Mouse (Mus musculus) lung, adult 2 months (tissue): ENCODE measurements around the gene Ankrd55. TPM values are rescaled to one million over a fixed set of nuclear protein-coding genes. Genes with fewer than 3 reads are reported as not detected.

Experiments used
- DNase-seq: peaks from one replicate; pipeline ENCODE4 v3.0.0; 2022
- H3K4me1 ChIP-seq: fragments of 200-500 bp; 2 replicates; pipeline ENCODE4 v1.6.1; 2011; ENCODE audit warnings: low read length; ENCODE audit not compliant: control insufficient read depth, insufficient read depth
- H3K4me3 ChIP-seq: fragments of 200-500 bp; replicated peaks from 2 replicates; pipeline ENCODE3; 2011; ENCODE audit warnings: low read depth, mild to moderate bottlenecking, control low read depth, low read length; ENCODE audit errors: extremely low read depth
- CTCF ChIP-seq: fragments of 200-500 bp; IDR thresholded peaks from 2 replicates; pipeline ENCODE4 v1.5.1; 2011; ENCODE audit warnings: mild to moderate bottlenecking, low read length, control low read depth; ENCODE audit not compliant: insufficient read depth
- POLR2A ChIP-seq: fragments of 200-500 bp; IDR thresholded peaks from 2 replicates; pipeline ENCODE4 v1.6.1; 2011; ENCODE audit warnings: low read depth, mild to moderate bottlenecking, control low read depth, low read length, borderline replicate concordance; ENCODE audit errors: extremely low read depth
- WGBS: fragments of 180-500 bp; shearing (Covaris S2); methylation state at CpG from one replicate; pipeline ENCODE4 v1.1.7; 2018; 5-methylcytosine and 5-hydroxymethylcytosine counted together
- polyA plus RNA-seq: library from polyadenylated mRNA; depleted of rRNA; stranded (reverse); fragments of >200 nt; gene quantifications from 2 replicates; pipeline ENCODE4 v1.2.3, GENCODE M21; 2012

Gene Ankrd55
- polyA plus RNA-seq, 1 experiment, result 0.15 TPM

DNA sequence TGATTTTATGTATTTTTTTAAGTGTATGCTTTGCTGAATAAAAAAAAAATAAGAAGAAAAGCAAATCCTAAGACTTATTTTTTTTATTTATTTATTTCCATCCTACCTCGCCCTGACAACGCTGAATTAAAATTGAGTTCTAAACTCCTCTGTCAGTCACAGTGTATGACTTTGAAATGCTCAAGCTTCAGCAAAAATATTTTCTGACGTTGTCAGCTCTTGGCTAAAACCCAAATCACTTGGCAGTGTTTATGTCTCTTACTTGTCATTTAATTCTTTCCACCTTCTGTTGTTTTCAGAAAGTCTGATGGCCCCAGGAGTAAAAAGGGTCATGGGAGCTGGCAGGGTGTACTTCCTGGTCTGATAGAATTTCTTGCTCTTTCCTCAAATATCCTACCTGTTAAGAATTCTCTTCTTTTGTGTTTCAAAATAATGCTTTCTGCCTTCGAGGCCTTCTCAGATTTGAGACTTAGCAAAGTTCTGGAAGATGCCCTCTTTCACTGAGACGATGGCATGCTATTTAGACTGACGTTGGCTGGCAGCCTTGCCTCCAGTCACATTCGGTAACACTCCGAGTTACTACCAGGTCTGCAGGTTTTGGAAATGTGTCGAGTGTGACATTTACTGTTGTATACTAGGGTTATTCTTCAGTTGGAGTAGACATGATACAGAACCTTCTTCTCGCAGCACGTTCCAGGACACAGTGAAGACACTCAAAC lies 95.8 kb downstream of the Ankrd55 start:
- peaks cover 3% of the 10 kb centered on the region; the same call in 1 of the 2 replicates for H3K4me1 ChIP-seq
- no peak for DNase-seq
- TF ChIP-seq POLR2A (no peak), CTCF (no peak)
- WGBS, result 64% methylated on average over 11 of the region's 11 CpGs
- H3K4me3 ChIP-seq, result no peak overlapping the region

DNA sequence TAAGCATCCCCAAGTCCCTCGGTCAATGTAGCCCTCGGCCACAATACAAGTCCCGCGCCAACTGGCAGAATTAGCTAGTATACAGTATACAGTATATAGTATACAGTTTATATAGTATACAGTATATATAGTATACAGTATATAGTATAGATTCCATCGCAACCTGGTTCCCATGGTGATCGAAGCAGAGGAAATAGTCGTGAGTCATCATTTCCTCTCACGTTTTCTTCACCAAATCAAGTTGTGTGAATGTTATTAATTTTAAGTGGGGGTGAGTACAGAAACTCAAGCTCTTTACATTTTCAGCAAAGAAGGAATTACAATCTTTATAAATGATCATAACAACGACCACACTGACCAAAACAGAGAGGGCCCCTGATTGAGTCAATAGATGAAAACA lies 96.8 kb downstream of the Ankrd55 start:
- DNase-seq, result no peak
- H3K4me1 ChIP-seq, result peaks cover 3% of the 10 kb centered on the region; the same call in 1 of the 2 replicates
- 84% methylated on average over 9 of the region's 9 CpGs for WGBS
- no peak overlapping the region for H3K4me3 ChIP-seq
- TF ChIP-seq CTCF (no peak), POLR2A (no peak)

DNA sequence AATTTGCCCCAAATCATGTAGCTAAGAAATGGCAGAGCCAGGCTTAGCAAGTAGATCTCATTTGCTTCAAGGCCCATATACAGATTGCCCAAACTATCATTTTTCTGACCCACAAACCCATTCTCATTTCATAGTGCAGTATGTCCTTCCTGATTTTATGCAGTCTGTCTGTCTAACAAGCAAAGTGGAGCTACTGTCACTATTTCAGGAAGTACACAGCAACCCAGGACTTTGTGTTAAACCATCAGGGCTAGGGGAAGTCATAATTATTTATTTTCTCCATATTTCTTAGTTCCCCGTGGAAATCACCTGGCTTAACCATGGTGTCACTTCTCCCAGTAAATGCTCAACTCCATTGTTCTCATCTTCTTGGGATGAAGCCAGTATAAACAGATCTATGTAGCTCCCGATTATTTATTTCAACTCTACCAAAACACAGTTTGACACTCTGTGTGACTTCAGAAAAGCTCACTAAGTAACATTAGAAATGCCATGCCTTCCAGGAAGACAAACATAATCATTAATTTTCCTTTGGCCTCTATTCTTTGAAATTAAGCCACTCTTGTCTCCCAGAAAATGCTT lies 98.3 kb downstream of the Ankrd55 start:
- Histone ChIP-seq H3K4me3 (no peak overlapping the region), H3K4me1 (peaks cover 3% of the 10 kb centered on the region; the same call in 1 of the 2 replicates)
- DNase-seq, result no peak
- TF ChIP-seq POLR2A (no peak), CTCF (no peak)
- WGBS, result 28% methylated on average over 2 of the region's 2 CpGs

DNA sequence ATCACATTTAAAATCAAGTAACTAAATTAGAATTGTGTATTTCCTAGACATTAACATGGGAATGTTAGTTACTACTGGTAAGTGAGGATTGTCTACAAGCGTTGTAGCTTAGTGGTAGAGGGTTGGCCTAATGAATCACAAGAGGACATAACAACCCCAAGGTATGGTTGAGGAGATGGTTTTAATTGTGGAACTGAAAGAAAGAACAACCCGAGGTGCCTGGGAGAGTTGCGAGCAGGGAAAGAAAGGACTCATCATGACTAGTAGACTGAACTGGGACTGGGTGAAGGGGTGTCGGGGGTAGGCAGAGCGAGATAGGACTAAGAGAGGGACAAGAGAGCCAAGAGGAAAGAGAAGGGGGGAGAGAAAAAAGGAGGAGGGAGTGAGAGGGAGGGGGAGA lies 99.0 kb downstream of the Ankrd55 start:
- 83% methylated on average over 5 of the region's 5 CpGs for WGBS
- Histone ChIP-seq H3K4me1 (peaks cover 3% of the 10 kb centered on the region; the same call in 1 of the 2 replicates), H3K4me3 (no peak overlapping the region)
- DNase-seq, result no peak
- no peak for TF ChIP-seq CTCF
- TF ChIP-seq POLR2A, result no peak

DNA sequence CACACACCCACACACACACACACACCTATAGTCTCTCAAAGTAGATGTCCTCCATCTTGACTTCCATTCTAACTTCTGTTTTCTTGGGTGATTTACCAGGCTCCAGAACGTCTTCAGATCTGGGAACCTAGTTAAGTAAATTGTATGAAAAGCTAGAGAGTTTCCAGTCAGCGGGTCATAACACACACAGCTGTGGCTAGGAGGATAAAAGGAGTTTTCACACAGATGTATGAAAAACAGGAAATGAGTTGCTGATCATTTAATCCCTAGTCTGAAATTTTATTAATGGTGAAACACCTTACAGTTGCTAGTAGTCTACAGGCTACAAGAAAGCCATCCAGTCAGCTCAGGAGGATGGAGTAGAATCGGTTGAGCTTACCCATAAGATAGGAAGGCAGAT lies 99.9 kb downstream of the Ankrd55 start:
- WGBS, result 70% methylated on average over 3 of the region's 3 CpGs
- Histone ChIP-seq H3K4me1 (peaks cover 3% of the 10 kb centered on the region; the same call in 1 of the 2 replicates), H3K4me3 (no peak overlapping the region)
- TF ChIP-seq CTCF (no peak), POLR2A (no peak)
- DNase-seq, result no peak

DNA sequence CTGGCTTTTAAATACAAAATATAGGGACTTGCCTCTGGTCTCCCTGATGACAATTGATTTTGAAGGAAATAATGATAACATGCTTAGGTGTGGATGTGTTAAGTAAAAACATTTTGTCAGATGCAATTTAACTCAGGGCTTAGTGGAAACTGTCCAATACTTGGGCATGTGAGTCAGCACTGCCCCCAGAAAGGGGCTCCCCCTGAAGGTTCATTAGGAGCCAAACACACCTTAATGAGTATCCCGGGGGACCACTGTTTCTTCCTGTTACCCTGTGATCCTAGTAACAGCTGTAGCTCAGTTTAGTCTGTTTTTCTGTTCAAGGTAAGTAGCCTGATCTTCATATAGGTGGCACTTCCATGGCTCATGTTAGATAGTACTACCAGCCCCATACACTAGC lies 102.0 kb downstream of the Ankrd55 start:
- Histone ChIP-seq H3K4me1 (peaks cover 3% of the 10 kb centered on the region; the same call in 1 of the 2 replicates), H3K4me3 (no peak overlapping the region)
- 80% methylated on average over 1 of the region's 1 CpGs for WGBS
- DNase-seq, result no peak
- TF ChIP-seq POLR2A, result no peak
- no peak for TF ChIP-seq CTCF

DNA sequence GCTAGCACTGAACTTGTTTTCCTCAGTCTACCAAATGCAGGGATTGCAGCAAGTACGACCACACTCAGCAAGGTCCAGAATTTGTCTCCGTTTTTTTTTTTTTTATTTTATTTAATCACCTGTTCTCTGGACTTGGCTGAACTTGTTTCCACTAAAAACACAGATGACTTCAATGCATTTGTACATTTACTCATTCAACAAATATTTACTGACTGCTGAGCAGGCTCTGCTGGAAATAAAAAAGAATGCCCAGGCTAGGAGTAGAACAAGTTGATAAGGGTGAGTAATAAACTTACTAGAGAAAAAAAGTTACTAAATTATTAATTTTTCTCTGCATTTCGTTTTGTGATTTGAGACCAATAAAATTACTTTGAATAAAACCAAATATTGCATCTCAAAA lies 103.1 kb downstream of the Ankrd55 start:
- H3K4me3 ChIP-seq, result no peak overlapping the region
- DNase-seq, result no peak
- TF ChIP-seq CTCF (no peak), POLR2A (no peak)
- 65% methylated on average over 3 of the region's 3 CpGs for WGBS
- H3K4me1 ChIP-seq, result peaks cover 2% of the 10 kb centered on the region; the same call in 1 of the 2 replicates

DNA sequence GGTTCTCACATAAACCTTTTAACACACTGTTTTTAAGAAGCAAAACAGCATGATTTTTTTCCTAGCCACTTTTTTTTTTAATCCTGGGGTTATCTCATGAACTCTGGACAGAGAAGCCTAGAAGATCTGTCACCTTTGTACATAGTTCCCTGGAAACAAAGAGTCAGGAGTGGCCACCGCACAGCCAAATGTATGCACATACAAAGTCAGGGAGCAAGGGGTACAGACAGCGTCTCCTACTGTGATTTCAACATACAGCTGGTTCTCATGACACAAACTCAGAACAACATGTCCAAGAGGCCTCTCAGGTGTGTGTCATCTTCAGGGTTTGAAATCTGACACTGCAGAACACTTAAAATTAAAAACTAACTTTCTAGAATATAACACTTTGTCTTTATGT lies 105.1 kb downstream of the Ankrd55 start:
- no peak for DNase-seq
- peaks cover 4% of the 10 kb centered on the region for H3K4me1 ChIP-seq
- TF ChIP-seq POLR2A (no peak), CTCF (no peak)
- 90% methylated on average over 2 of the region's 2 CpGs for WGBS
- no peak overlapping the region for H3K4me3 ChIP-seq

DNA sequence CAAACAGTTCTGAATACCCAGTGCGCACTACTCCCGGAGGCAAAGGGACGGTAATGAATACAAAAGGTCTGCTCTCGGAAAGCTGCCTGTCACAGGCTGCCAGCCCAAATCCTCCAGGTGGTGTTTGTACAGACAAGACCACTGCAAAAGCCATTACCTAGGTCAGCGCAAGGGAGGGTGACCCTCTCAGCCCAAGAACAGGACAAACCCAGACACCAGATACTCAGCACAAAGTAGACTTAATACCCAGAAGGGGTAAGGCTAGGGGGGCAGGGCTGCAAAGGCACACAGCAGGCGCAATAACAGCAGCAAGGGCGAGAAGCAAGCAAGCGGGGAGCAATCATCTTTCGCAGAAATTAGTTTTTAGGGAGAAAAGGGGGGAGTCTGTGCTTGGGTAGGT lies 106.0 kb downstream of the Ankrd55 start:
- 92% methylated on average over 9 of the region's 9 CpGs for WGBS
- no peak for DNase-seq
- H3K4me3 ChIP-seq, result no peak overlapping the region
- TF ChIP-seq CTCF (no peak), POLR2A (no peak)
- peaks cover 4% of the 10 kb centered on the region for H3K4me1 ChIP-seq

DNA sequence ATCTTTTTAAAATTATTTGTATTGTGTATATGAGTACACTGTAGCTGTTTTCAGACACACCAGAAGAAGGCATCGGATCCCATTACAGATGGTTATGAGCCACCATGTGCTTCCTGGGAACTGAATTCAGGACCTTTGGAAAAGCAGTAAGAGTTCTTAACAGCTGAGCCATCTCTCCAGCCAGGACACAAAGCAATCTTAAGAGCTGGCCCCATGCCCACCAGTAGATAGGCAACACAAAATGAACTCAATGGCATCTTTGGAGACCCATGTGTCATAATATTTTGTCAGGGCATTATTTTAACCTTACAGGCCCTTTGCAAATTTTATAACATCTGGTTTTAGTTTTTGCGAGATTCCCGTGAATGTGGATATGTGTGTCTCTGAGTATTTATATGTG lies 116.5 kb downstream of the Ankrd55 start:
- H3K4me3 ChIP-seq, result no peak overlapping the region
- no peak for TF ChIP-seq POLR2A
- TF ChIP-seq CTCF, result no peak
- WGBS, result 48% methylated on average over 3 of the region's 3 CpGs
- DNase-seq, result no peak
- peaks cover 7% of the 10 kb centered on the region for H3K4me1 ChIP-seq
